Mouse (Mus musculus) megakaryocyte, embryonic 14.5 days (primary cell): Measurements from ENCODE around the gene Ror1.

Source experiments
- FLI1 ChIP-seq: IDR thresholded peaks from 2 replicates; pipeline ENCODE4 v1.6.1; 2012; ENCODE audit warnings: low read length, inconsistent platforms, mixed read lengths
- GATA1 ChIP-seq: IDR thresholded peaks from 3 replicates; pipeline ENCODE4 v1.6.1; 2012; ENCODE audit warnings: mixed read lengths, low read length, inconsistent platforms, borderline replicate concordance

- no peak for TF ChIP-seq GATA1
- TF ChIP-seq FLI1, result no peak
These were observed 216.4 kb downstream of the Ror1 start for GRCm38 (mm10) chr4:100311775-100312537.
